Mouse (Mus musculus): ENCODE data around the gene P3h1.

DNA sequence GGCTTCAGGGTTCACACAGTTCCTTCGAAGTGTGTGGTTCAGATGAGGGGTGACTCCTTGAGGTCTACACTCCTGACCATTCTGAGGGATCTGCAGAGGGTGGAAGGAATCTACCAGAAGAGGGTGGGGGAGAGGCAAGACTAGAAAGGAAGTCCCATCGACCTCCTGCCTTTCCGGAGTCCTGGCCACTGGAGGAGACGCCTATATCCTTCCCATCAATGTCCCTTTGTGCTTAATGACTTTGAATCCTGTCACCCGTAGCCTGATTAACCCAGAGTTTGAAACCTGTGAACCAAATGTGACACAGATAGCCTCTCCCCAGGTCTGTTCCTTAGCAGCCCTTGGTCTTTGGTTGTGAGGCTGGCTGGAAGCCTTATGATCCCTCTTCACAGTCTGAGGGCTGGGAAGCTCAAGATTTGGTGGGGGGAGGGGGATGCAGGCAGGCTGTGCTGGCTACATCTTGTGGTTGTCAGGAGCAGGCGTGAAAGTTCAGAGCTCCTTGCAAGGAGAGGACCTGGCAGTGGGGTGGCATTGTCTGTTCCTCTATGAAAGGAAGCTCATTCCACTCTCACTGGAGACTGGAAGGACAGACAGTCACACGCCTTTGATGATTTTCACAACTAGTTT, 28.5 kb downstream of the P3h1 start:
- TF ChIP-seq GATA1 (IDR thresholded peaks at IDR 0.05; ENCODE audit: borderline replicate concordance, low read length) (no peak), FLI1 (IDR thresholded peaks at IDR 0.05; ENCODE audit: low read length) (no peak)

All from megakaryocyte, embryonic 14.5 days (primary cell).